Comparison of ENCODE assay signal across 9 mouse cellular contexts in genomic region chr6:24663196-24664132, GRCm38 (mm10). TPM values are rescaled to one million over a fixed set of nuclear protein-coding genes. Genes with fewer than 3 reads are reported as not detected.
DNase-seq lines count a peak whose midpoint lies in the region; ATAC-seq lines count a peak whose summit lies in the region.
"Had no signal": no experiment of that assay in that cellular context is flagged by ENCODE, and none has a peak within 500 bp of the region (broad histone marks: within the 10 kb centered on the region; RNA-seq: fewer than 3 reads in every experiment).

No protein-coding gene starts in this region.

- H3K27ac ChIP-seq in heart, embryonic 14.5 days (replicated peaks in 1 of 2; ENCODE audit: control insufficient read depth in 1 of 2, insufficient read depth in 1 of 2, low read depth in 2 of 2, low read length in 2 of 2) = peak overlapping the region; percentile 91 to 99

- H3K4me3 ChIP-seq in heart, embryonic 14.5 days (ENCODE audit: control insufficient read depth in 1 of 2, insufficient read depth in 1 of 2, low read depth in 1 of 2, low read length in 2 of 2) = peak overlapping the region; percentile 75 to 98

- H3K36me3 ChIP-seq in heart, embryonic 14.5 days (ENCODE audit: control insufficient read depth, insufficient read depth, low read length) = 0 out of 2 replicates have a peak, but pooled peaks cover 4% of the 10 kb centered on the region

- H3K4me1 ChIP-seq in heart, embryonic 14.5 days (ENCODE audit: control insufficient read depth in 2 of 2, insufficient read depth in 2 of 2, low read length in 2 of 2) = peaks cover 0 to 15% of the 10 kb centered on the region in 2 experiments

- no peaks in the 10 kb centered on the region for H3K27me3 ChIP-seq in heart, embryonic 14.5 days (ENCODE audit: control insufficient read depth, insufficient read depth, low read length)
- H3K27me3 ChIP-seq: Patski had no signal

- 9% methylated on average over 21 of the region's 21 CpGs for WGBS in heart, embryonic 14.5 days

- peak overlapping the region; percentile 99 for H3K9ac ChIP-seq in heart, embryonic 14.5 days (ENCODE audit: low read length)

- DNase-seq in frontal cortex, postnatal 25 days (ENCODE audit: low spot score in 2 of 2) = no peak
- DNase-seq in R1 (ENCODE audit: low read depth, low spot score) = peak; percentile 40
- DNase-seq in embryo, embryonic 9.5 days (ENCODE audit: extremely low spot score) = peak; percentile 17
- DNase-seq in kidney, postnatal 14 days = peak; percentile 39
- DNase-seq in lung, postnatal 36 days = peak; percentile 31
- DNase-seq in spleen, postnatal 4 days (ENCODE audit: low spot score in 2 of 2) = peak; percentile 17 to 64

- no peaks in the 10 kb centered on the region for H3K9me3 ChIP-seq in heart, embryonic 14.5 days (ENCODE audit: control insufficient read depth, low read length)

- peak; percentile 7; the same call in 1 of the 2 replicates for ATAC-seq in frontal cortex, adult (ENCODE audit: low TSS enrichment)
- no peak for ATAC-seq in heart, embryonic 14.5 days (ENCODE audit: insufficient number of reproducible peaks, insufficient read depth, low FRiP score, low read depth)

- peak overlapping the region; percentile 94 for H3K4me2 ChIP-seq in heart, embryonic 14.5 days (ENCODE audit: low read length)

RNA-seq across cellular contexts. Expression of gene Wasl, which starts 1.3 kb away (rescaled TPM):
- 43.8 and 49.7 TPM in 2 replicates for polyA plus RNA-seq in heart, embryonic 14.5 days (2014; fragmentation: Nextera tagmentation; extraction: Ambion mirVana)

Comparison
In these comparisons a context has a peak if more than half of its experiments do, and no peak if none do; other contexts are left out.
1. DNase-seq: peak in R1 (single experiment), embryo, embryonic 9.5 days (single experiment), kidney, postnatal 14 days (single experiment), lung, postnatal 36 days (single experiment) and spleen, postnatal 4 days (2 of 2); none in frontal cortex, postnatal 25 days (0 of 2).